Mouse (Mus musculus) spleen, adult 2 months (tissue): ENCODE data around the gene Slc4a4.

Source experiments
- CTCF ChIP-seq: fragments of 200-500 bp; IDR thresholded peaks from 2 replicates; pipeline ENCODE4 v1.5.1; 2011; ENCODE audit warnings: mild to moderate bottlenecking, inconsistent platforms; ENCODE audit not compliant: insufficient read depth, insufficient read length, insufficient replicate concordance; ENCODE audit errors: extremely low read depth
- POLR2A ChIP-seq: fragments of 200-500 bp; IDR thresholded peaks from 2 replicates; pipeline ENCODE4 v1.6.1; 2011; ENCODE audit warnings: low read depth, low read length, inconsistent platforms

DNA sequence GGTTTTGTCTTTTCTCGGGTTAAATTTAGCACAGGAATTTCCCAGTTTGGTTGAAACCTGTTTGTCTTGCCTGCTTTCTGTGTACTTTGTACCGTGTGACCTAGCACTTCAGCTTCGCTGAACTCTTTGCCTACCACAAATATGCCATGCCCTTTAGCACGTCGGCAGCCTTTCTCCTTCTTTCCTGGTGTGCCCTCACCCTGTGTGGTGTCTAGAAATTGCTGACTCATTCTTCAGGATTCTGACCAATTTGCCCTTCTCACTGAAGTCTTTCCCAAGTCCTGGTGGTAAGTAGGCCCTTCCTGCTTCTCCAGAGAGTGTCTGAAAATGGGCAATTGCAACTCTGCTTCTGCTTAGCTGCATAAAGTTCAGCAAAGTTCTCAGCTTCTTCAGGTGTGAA is 391.0 kb downstream of the Slc4a4 start:
- no peak for TF ChIP-seq POLR2A
- TF ChIP-seq CTCF, result no peak
